Mouse (Mus musculus) CH12.LX (cell line): ENCODE results near the gene Fyttd1.

Source experiments
- CHD1 ChIP-seq: IDR thresholded peaks from 2 replicates; pipeline ENCODE4 v1.6.1; 2012; ENCODE audit warnings: low read depth, low read length, improper control_type of control experiment, inconsistent platforms
- CTCF ChIP-seq, 2 experiments: IDR thresholded peaks in 1 of 2; conservative IDR thresholded peaks in 1 of 2; 2 replicates each; pipeline ENCODE4 v1.5.1; 2011 to 2012; ENCODE audit warnings: low read depth in 2 of 2, low read length in 2 of 2, improper control_type of control experiment in 1 of 2, inconsistent platforms in 1 of 2, mild to moderate bottlenecking in 1 of 2, moderate library complexity in 1 of 2
- E2F4 ChIP-seq: IDR thresholded peaks from 2 replicates; pipeline ENCODE4 v1.6.1; 2011; ENCODE audit warnings: low read depth, low read length, improper control_type of control experiment; ENCODE audit not compliant: insufficient replicate concordance
- ELF1 ChIP-seq: IDR thresholded peaks from 2 replicates; pipeline ENCODE4 v1.6.1; 2014; ENCODE audit warnings: low read depth, mild to moderate bottlenecking, inconsistent platforms, low read length, improper control_type of control experiment
- EP300 ChIP-seq: IDR thresholded peaks from 2 replicates; pipeline ENCODE4 v1.6.1; 2011; ENCODE audit warnings: low read length, improper control_type of control experiment
- HCFC1 ChIP-seq: IDR thresholded peaks from 2 replicates; pipeline ENCODE4 v1.6.1; 2012; ENCODE audit warnings: low read depth, mild to moderate bottlenecking, inconsistent platforms, low read length, improper control_type of control experiment
- JUN ChIP-seq: IDR thresholded peaks from 2 replicates; pipeline ENCODE4 v1.6.1; 2011; ENCODE audit warnings: low read depth, mild to moderate bottlenecking, low read length, improper control_type of control experiment, moderate library complexity; ENCODE audit not compliant: insufficient read depth
- MAX ChIP-seq: IDR thresholded peaks from 2 replicates; pipeline ENCODE4 v1.6.1; 2011; ENCODE audit warnings: low read length, improper control_type of control experiment
- POLR2A ChIP-seq: IDR thresholded peaks from 2 replicates; pipeline ENCODE4 v1.6.1; 2011; ENCODE audit warnings: low read depth, mild to moderate bottlenecking, improper control_type of control experiment, low read length
- SMC3 ChIP-seq: IDR thresholded peaks from 2 replicates; pipeline ENCODE4 v1.6.1; 2011; ENCODE audit warnings: low read depth, low read length, improper control_type of control experiment
- TCF12 ChIP-seq: IDR thresholded peaks from 2 replicates; pipeline ENCODE4 v1.6.1; 2014; ENCODE audit warnings: low read depth, mild to moderate bottlenecking, inconsistent platforms, low read length, improper control_type of control experiment
- UBTF ChIP-seq: IDR thresholded peaks from 2 replicates; pipeline ENCODE4 v1.6.1; 2012; ENCODE audit warnings: low read depth, mild to moderate bottlenecking, inconsistent platforms, low read length, improper control_type of control experiment, moderate library complexity
- USF1 ChIP-seq: IDR thresholded peaks from 2 replicates; pipeline ENCODE4 v1.6.1; 2014; ENCODE audit warnings: low read depth, mild to moderate bottlenecking, inconsistent platforms, low read length, improper control_type of control experiment

DNA sequence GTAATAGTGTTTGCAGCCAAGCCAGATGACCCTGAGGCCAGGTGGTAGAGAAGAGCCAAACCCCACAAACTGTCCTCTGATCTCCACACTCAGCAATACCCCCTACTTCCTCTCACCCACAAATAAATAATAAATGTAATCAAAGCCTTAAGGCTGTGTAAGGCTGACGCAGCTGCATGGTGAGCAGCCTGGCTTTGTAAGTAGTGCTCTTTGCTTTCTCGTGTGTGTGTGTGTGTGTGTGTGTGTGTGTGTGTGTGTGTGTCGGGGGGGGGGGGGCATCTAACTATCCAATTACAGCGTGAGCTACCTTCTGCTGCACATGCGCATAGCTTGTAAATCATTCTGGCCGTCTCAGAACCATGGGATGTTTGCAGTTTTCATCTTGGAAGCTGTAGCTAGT lies 77.0 kb downstream of the Fyttd1 start:
- TF ChIP-seq POLR2A: no peak
- no peak for TF ChIP-seq CHD1
- TF ChIP-seq TCF12: no peak
- no peak for TF ChIP-seq E2F4
- TF ChIP-seq CTCF (conservative IDR thresholded peaks at IDR 0.05 in 1 of 2, IDR thresholded peaks at IDR 0.05 in 1 of 2; ENCODE audit: low read depth in 2 of 2, low read length in 2 of 2): no peak
- no peak for TF ChIP-seq JUN
- no peak for TF ChIP-seq EP300
- no peak for TF ChIP-seq ELF1
- TF ChIP-seq HCFC1: no peak
- TF ChIP-seq USF1: no peak
- TF ChIP-seq SMC3: no peak
- no peak for TF ChIP-seq MAX
- no peak for TF ChIP-seq UBTF
